Mouse (Mus musculus): ENCODE results near the gene Cyp2r1. TPM values are rescaled to one million over a fixed set of nuclear protein-coding genes. Genes with fewer than 3 reads are reported as not detected.

Gene Cyp2r1
- polyA plus RNA-seq, 1 experiment from 2014 or later, result 0.68 TPM

Other genes with a start within 250 kb of the Cyp2r1 start
- 5.1 and 5.2 TPM in 2 replicates for gene Pde3b, start 147.7 kb downstream of the Cyp2r1 start, polyA plus RNA-seq (2016; fragmentation: Nextera tagmentation; extraction: Ambion mirVana)
- not detected in 2 replicates for gene Calca, start 73.4 kb upstream of the Cyp2r1 start, polyA plus RNA-seq (2016; fragmentation: Nextera tagmentation; extraction: Ambion mirVana)
- gene Calcb, start 155.7 kb upstream of the Cyp2r1 start, polyA plus RNA-seq (2016; fragmentation: Nextera tagmentation; extraction: Ambion mirVana), result not detected in 2 replicates
- gene Insc, start 180.7 kb upstream of the Cyp2r1 start, polyA plus RNA-seq (2016; fragmentation: Nextera tagmentation; extraction: Ambion mirVana), result 3.2 and 3.7 TPM in 2 replicates